Mouse (Mus musculus) embryo, embryonic 11.5 days (tissue): ENCODE data around the gene Msrb2.

Source experiments
- DNase-seq: peaks from one replicate; pipeline ENCODE4 v3.0.0-alpha.2; 2012; ENCODE audit warnings: low read depth, low spot score

Msrb2 gene

DNA sequence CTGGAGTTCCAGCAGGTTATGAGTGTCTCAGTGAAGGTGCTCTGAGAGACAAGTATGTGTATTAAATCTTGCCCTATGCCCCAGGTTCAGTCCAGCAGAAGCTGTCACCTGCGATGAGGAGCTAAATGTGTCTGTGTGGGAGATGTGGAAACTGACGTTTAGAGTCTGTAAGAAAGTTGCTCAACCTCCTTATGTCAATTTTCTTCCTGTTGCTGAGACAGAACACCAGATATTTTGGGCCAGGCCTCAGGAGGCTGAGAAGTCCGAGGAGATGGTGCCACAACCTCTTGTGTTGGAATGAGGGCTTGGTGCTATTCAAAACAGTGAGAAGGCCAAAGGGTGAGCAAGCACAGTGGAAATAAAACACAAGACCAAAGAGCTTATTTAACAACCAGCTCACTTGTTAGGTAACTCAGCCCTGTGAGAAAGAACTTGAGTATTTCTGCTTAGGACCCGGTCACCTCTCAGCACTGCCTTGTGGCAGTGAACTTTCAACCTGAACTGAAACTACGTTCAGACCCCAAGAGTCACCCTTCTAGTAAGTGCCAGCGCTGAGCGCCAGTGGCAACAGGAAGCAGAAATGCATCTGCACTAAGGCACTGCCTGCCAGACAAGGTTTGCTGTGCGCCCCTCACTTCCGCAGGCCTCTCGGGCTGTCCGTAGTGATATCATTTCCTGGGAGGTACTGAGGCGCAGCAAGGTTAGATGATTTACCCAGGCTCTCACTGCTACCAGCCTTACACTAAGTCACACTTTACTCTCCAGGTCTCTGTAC lies 17.3 kb downstream of the Msrb2 start:
- no peak for DNase-seq

DNA sequence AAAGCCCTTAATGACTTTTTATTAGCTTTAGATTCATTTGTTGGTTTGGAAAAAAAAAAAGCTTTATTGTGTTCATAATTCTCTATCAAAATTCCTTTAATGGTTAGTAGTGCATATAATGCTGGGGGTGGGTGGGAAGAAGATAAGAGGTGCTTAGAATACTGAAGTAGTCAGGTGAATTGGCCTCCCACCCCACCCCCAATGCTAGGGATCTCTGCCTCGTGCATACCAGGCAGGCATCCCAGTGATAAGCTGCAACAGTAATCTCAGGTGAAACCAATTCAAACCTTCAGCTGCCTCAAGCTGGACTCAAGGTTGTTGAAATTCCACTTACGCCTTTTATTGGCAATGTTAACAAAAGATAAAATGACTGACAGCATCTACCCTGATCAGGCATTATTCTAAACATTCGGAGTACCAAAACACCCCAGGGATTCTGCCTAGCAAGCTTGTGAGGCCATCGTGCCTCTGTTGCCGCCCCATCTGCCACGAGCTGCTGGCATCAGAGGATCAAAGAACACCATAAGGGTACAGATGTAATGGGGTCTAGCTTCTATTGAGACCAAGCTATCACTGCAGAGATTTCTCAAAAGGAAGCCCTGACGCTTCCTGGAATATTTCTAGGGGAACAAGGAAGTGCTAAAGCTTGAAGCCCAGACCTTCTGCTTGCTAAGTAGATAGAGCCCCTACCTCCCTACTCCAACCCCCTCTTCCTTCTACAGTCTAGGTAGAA lies 19.3 kb downstream of the Msrb2 start:
- no peak for DNase-seq

DNA sequence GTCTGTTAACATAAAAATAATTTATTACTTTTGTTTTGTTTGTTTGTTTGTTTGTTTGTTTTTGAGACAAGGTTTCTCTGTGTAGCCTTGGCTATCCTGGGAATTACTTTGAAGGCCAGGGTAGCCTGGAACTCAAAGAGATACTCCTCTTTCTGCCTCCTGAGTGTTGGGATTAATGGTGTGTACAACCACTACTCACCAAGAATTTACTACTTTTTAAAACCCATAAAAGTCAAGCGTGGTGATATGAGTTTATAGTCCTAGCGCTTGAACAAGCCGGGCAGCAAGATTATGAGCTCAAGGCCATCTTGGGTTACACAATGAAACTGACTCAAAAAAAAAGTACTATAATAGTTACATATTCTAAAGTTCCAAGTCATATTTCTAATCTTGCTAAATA lies 20.4 kb downstream of the Msrb2 start:
- no peak for DNase-seq

DNA sequence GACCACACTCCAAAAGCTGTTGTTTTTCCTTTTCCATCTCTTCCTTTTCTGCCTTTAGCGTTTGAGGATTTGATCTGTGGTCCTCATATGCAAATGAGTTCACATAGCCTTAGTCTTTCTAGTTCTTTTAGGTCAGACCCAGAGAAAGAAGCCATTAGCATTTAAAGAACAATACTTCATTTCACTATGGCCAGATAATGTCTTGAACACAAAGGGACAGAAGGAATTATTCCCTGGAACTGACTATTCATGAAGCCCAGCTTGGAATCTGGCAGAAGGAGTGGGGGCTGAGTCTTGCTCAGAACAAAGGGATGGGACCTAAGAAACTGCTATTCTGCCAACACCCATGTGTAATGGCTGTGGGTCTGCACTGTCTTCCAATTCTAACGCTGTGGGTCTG lies 21.6 kb downstream of the Msrb2 start:
- no peak for DNase-seq

DNA sequence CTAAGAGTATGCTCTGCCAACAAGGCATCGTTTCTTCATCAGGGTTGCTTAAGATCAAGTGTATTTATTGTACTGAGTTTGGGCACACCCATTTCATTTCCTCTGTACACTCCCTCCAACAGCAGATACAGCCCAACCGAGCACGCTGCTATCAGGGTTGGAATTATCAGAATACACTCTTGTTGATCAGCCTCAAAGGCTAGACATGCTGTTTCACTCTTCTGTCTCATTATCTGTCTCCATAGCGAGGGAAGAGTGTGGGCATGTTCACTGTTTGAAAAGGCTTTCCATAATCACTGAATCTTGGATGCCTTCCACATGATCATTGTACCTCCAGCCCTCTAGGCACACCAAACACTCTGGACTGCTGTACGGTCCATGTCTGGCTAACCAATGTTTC lies 34.2 kb downstream of the Msrb2 start:
- DNase-seq: no peak

DNA sequence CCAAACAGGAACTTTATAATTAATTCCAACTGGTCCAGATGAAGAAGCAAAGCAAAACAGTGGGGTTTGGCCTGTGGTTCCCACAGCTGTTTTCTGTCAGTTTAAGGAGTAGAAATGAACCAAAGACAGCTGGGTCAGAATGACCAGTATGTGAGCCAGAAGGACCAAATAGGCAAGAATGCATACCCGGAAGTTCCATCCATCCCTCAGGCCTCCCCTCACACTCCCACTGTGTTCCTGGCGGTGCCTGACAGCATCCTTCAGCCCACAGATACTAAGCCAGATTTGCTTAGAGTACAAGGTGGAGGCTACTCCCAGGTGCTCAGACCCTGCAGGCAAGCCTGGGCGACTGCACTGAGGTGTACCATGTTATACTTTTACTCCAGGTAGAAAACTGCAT lies 35.3 kb downstream of the Msrb2 start:
- DNase-seq: no peak

DNA sequence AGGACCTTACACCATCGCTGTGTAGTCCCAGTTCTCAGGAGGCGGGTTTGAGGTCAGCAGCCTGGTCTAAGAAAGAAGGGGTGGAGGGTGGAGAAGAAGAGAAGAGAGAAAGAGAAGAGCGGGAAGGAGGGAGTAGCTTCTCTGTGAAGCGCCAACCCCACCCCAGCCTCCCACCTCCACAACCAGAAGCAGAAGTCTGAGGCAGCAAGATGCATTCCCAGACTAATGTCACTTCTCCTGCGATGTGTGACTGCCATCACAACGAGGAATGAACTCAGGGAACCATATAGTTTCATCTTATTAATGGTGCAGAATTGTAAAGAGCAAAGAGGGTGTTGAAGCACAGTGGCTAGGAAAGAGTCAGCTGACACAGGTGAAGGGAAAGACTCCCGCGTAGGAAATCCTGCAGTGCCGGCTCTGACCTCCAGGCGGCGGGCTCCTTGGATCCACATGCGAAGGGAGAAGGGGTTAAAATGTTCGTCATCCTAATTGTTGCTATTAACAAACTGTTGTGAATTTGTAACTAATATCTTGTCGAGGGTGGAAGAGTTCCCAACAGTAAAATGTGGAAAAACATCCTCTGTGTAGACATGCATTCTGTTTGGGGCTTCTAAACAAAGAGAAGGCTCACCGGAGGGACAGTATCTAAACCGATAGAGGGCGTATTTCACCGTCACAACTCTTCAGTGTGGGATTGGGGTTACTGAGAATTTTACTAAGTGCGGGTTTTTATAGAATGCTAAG lies 43.2 kb downstream of the Msrb2 start:
- peak; percentile 46 for DNase-seq

DNA sequence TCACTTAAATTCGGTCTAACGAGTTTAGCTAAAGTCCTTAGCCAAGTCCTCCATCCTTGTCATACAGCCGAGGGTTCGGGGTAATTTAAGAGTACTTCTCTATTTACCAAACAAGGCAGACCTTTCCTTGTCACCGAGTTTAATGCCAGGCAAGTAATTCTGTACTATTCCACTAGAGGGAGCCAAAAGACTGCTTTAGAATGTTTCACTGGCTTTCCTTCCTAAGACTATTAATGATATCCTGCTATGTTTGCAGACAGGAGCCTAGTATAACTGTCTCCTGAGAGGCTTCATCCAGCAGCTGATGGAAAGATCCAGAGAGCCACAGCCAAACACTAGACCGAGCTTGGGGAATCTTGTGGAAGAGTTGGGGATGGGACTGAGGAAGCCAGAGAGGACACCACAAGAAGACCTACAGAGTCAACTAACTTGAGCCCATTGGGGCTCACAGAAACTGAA lies 43.9 kb downstream of the Msrb2 start:
- DNase-seq: peak; percentile 66

DNA sequence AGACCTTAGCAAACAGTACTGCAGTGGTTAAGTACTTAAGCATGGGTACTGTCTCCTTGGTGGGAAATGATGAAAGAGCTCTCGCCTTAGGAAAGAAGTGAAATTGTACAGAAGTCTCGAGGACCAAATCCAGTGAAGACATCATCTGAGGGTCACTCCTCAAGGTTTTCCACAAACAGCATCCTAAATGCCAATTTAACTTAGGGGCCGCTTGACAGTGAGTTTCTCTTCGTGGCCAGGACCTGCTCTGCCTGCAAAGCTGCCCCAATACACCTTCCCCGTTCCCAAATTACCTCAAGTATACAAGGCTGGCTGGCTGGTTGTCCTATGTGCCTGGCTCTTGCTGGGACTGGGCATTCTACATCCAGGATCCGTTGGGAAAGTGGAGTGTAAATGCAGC lies 44.8 kb downstream of the Msrb2 start:
- no peak for DNase-seq

DNA sequence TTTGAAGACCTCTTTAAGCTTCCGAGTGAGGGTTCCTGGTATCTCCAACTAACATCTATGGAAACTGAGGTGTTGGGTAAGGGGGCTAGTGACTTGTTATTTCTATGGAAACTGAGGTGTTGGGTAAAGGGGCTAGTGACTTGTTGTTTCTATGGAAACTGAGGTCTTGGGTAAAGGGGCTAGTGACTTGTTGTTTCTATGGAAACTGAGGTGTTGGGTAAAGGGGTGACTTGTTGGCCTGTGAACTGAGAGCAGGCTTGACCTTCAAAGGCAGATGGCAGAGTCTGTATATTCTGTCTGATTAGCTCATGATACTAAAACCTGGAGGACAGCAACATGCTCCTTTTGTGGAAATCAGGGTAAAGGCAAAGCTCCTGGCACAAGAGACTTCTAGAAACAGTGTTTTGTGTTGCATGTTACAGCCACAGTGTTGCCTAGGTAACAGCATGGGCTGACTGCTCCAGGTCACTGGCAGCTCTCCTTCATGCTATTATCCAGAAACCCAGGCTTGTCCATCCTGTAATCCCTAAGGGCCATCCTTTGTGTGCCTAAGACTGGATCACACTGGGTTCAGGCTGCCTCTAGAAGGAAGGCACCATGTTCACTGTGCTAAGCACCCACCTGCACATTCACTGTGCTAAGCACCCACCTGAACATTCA lies 48.6 kb downstream of the Msrb2 start:
- DNase-seq: no peak

DNA sequence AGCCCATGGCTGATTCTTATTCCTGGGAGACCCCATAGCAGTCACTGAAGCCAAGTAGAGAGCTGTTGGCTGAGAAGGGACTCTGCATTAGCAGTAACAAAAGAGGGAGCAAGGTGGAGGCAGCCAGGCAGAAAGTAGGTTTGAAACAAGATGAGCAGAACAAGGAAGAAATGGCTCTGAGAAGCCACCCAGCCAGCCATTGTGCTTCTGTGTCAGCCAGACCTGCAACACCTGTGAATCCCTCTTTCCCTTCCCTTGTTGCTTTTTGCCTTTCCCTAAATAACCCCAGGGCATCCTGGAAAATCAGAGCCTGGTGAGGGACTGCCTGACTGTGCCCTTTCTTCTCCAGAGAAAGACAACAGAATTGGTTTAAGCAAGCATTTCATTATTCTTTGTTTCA lies 51.0 kb downstream of the Msrb2 start:
- DNase-seq: no peak

DNA sequence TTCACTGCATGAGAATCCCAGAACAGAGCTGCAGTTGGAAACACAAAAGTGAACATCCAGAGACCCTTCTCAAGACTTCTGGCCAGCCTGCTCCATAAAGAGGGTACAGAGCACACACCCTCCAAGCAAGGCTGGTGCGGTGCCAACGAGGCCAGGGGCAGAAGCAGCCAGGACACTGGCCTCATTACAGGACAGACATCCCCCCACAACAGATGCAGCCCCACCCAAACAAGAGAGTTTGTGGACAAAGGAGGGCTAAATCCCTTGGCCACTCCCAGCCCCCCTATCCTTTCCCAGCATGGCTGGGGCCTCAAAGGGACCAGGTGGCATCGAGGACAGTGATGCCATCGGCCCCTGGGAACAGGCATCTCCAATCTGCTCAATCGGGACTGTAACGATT lies 51.8 kb downstream of the Msrb2 start:
- DNase-seq: no peak

DNA sequence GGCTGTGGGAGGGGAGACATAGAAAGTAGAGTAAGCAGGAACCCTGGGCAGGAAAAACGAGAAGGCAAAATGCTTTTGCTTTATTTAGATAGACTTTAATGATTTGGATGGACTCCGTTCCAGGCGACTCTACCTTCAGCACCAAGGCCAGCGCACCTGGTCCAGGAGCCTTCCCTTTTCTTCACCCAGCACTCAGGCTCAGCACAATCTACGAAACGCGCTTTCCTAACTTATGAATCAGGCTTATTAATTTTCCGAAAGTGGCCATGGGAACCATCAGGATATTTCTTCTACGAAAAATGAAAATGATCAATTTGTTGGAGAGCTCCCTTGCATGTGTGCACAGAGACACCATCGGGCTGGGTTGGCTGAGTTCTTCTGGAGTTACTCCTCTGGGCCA lies 57.8 kb downstream of the Msrb2 start:
- DNase-seq: peak; percentile 66

DNA sequence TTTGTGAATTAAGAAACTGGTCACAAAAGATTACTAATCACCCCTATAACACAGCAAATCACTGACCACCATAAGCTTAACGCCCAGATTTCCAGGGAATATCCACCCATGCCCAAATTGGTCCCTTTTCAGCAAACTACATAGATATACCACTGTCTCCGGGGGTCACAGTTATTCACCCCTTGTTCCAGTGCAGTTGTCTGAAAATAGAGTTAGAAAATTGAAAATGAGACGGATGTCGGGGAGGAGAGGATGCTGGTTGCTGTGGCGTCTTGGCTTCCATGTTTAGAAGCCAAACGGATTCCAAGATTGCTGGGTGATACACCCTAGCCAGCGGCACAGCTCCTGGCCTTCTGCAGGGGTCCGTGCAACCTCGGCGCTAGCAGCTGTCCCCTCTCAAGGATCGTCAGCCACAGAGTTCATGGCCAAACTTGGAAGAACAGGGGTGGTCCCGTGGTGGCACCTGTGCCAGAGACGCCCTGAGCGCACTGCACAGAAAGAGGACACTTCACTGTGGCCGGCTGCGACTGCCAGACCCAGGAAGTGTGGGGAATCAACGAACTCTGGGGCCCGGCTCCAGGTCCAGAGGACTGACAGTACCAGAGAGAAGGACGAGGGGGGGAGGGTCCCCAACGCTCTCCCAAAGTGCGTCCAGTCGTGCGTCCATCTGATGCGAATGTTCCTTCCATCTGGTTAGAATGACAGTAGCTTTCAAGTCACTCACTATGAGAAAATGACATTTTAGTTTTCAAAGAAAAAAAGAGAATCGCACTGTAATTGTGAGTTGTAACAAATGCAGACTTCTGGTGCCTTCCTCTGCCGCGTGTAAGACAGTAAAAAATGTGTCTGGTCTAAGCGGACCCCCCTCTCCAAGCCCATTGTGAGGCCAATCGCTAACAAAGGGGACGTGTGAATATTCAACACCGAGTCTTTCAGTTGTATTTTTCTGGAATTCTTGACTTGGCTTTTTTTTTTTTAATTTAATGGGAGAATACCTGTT lies 58.8 kb downstream of the Msrb2 start:
- no peak for DNase-seq

DNA sequence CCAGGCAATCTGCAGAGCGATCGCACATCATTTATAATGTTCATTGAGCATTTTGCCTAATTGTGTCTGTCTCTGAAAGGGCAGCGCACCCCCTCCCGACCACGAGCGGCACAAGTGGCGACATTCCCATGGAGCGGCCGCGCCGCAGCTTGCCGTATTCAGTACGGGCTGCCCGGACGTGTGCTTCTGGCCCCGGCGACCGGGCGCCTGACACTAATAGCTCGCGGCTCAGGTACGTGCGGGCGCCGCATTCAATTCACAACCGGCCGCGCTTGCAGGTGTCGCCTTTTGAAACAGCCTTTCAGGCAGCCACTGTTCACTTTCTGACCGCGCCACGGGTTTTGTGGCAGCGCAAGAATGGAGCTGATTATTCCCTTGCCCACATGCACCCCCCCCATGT lies 59.5 kb downstream of the Msrb2 start:
- no peak for DNase-seq

DNA sequence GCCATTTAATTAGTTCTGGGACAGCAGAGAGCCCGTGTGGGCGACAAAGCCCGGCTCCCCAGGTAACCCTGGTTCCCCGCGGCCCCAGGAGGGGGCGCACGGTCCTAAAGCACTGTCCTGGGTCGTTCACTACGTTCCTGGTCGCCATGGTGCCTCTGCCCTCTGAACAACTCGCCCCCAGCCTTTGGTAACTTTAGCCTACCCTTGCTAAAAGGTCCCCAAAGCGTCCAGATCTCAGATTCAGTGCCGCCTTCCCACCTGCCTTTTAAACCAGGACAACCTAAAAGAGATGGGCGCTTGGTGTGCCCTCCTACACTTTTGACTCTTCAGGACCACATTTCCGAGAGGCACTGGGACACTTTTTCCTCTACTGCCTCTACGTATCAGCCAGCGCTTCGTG lies 59.9 kb downstream of the Msrb2 start:
- DNase-seq: no peak

DNA sequence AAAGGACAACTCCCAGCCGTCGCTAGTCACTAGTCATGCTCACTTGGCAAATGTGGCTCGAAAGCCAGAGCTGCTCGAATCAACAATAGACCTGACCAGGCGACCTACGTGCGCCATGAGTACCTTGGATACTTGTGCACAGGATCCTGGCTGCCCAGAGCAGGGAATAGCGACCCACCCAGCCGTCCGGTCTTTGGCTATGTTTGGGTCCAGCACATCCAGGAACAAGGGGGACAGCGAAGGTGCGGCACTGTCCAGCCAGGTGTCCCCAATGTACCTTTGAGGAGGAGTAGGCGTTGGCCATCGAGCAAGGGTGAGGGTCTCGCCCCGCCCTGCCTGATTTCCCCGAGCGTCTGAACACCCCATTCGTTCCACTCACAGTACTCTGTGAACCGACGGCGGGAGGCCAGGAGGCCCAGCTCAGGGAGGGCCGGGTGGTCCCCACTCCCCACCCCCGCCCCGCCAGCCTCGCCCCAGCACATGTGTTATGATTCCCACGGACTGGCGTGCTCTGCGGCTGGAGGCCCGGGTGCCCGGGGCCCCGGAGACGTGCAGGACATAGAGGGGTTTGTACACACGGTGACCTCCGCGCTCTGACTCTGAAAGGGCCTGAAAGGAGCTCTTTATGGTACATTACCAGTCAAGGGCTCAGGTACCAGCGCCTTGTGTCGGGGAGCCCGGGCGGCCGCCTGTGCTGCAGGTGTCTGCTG lies 60.5 kb downstream of the Msrb2 start:
- DNase-seq: no peak

DNA sequence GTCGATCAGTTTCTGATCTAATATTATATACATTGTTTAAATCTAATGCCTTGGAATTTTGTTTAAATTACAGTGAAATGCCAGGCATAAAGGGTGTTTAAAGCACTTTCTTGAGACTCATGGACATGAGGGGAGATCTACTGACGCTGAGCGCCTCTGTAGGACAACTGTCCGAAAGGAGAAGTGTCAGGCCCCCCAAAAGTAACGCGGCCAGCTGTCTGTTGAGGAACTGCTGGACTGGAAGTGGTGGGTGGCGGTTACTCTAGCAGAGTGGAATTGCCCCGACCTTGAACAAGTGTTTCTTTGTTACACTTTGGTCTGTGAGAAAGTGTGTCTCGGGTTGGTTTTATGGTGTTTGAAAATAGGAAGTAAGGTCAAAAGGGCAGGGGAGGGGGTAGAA lies 73.1 kb downstream of the Msrb2 start:
- DNase-seq: no peak
